Mouse (Mus musculus) neural tube, embryonic 13.5 days (tissue): ENCODE data around the gene Rag1. TPM values are rescaled to one million over a fixed set of nuclear protein-coding genes. Genes with fewer than 3 reads are reported as not detected.

ENCODE experiments used
- ATAC-seq: fragments of 200-750 bp; cut with Nextera tagmentation; 2 replicates; pipeline ENCODE4 v1.8.0; 2017; ENCODE audit warnings: low read depth, mild to moderate bottlenecking, moderate TSS enrichment, moderate library complexity
- H3K27ac ChIP-seq: fragments of 300-500 bp; sonication (generic); replicated peaks from 2 replicates; pipeline ENCODE4 v1.5.1; 2015; ENCODE audit warnings: moderate library complexity, mild to moderate bottlenecking, inconsistent platforms
- H3K27me3 ChIP-seq: fragments of 300-500 bp; sonication (generic); 2 replicates; pipeline ENCODE4 v1.6.1; 2015; ENCODE audit warnings: mild to moderate bottlenecking, inconsistent platforms
- H3K36me3 ChIP-seq: fragments of 300-500 bp; sonication (generic); 2 replicates; pipeline ENCODE4 v1.6.1; 2015; ENCODE audit warnings: mild to moderate bottlenecking, inconsistent platforms
- H3K4me1 ChIP-seq: fragments of 300-500 bp; sonication (generic); replicated peaks from 2 replicates; pipeline ENCODE4 v1.6.1; 2015; ENCODE audit warnings: inconsistent platforms
- H3K4me2 ChIP-seq: fragments of 300-500 bp; sonication (generic); 2 replicates; pipeline ENCODE4 v1.6.1; 2015; ENCODE audit warnings: inconsistent platforms, mild to moderate bottlenecking, moderate library complexity
- H3K4me3 ChIP-seq: fragments of 300-500 bp; sonication (generic); 2 replicates; pipeline ENCODE4 v1.5.1; 2015; ENCODE audit warnings: mild to moderate bottlenecking, inconsistent platforms
- H3K9ac ChIP-seq: fragments of 300-500 bp; sonication (generic); 2 replicates; pipeline ENCODE4 v1.6.1; 2015; ENCODE audit warnings: moderate library complexity, mild to moderate bottlenecking, inconsistent platforms
- H3K9me3 ChIP-seq: fragments of 300-500 bp; sonication (generic); 2 replicates; pipeline ENCODE4 v1.6.1; 2016; ENCODE audit warnings: inconsistent platforms
- WGBS: fragments of 180-500 bp; shearing (Covaris S2); methylation state at CpG from one replicate; pipeline ENCODE4 v1.1.7; 2015; 5-methylcytosine and 5-hydroxymethylcytosine counted together
- polyA plus RNA-seq: library from polyadenylated mRNA; unstranded; fragments of >200 nt; fragmentation: Nextera tagmentation; extraction: Ambion mirVana; gene quantifications from 2 replicates; pipeline ENCODE4 v1.2.1, GENCODE M21; 2015

Rag1 gene
- polyA plus RNA-seq, 1 experiment from 2014 or later = 0.04 TPM

- Histone ChIP-seq H3K27ac (peak overlapping the region; percentile 94), H3K9ac (peak overlapping the region; percentile 75), H3K4me1 (peaks cover 40% of the 10 kb centered on the region), H3K4me3 (peak overlapping the region; percentile 63), H3K9me3 (no peaks in the 10 kb centered on the region), H3K36me3 (no peaks in the 10 kb centered on the region), H3K27me3 (no peaks in the 10 kb centered on the region), H3K4me2 (peak overlapping the region; percentile 69)
- ATAC-seq = peak; percentile 99
- 1% methylated on average over 31 of the region's 31 CpGs for WGBS
These were observed 20.7 kb downstream of the Rag1 start for GRCm38 (mm10) chr2:101628297-101629236.

- H3K27ac ChIP-seq = no peak overlapping the region
- H3K4me1 ChIP-seq = peaks cover 47% of the 10 kb centered on the region
- no peak overlapping the region; the same call in 1 of the 2 replicates for H3K9ac ChIP-seq
- H3K4me2 ChIP-seq = peak overlapping the region; percentile 69
- no peak overlapping the region for H3K4me3 ChIP-seq
- H3K9me3 ChIP-seq = no peaks in the 10 kb centered on the region
- H3K36me3 ChIP-seq = no peaks in the 10 kb centered on the region
- H3K27me3 ChIP-seq = no peaks in the 10 kb centered on the region
- ATAC-seq = no peak
These were observed 22.1 kb downstream of the Rag1 start for GRCm38 (mm10) chr2:101627227-101627626.

- 51% methylated on average over 4 of the region's 4 CpGs for WGBS
- H3K4me1 ChIP-seq = peaks cover 48% of the 10 kb centered on the region
These were observed 24.8 kb downstream of the Rag1 start, which contains the start of gene Rag2 for GRCm38 (mm10) chr2:101624526-101624925. Gene Rag2, plus strand, starts transcription at chr2:101624718.

GRCm38 (mm10) chr2:101624011-101624410, 25.3 kb downstream of the Rag1 start:
- H3K27me3 ChIP-seq = no peaks in the 10 kb centered on the region
- no peaks in the 10 kb centered on the region for H3K36me3 ChIP-seq
- no peaks in the 10 kb centered on the region for H3K9me3 ChIP-seq
- no peak overlapping the region for H3K27ac ChIP-seq
- H3K4me3 ChIP-seq = no peak overlapping the region
- peaks cover 44% of the 10 kb centered on the region for H3K4me1 ChIP-seq
- no peak overlapping the region for H3K9ac ChIP-seq
- 25% methylated on average over 2 of the region's 2 CpGs for WGBS
- H3K4me2 ChIP-seq = no peak overlapping the region
- no peak for ATAC-seq

More at GRCm38 (mm10) chr2:101624526-101624925, 24.8 kb downstream of the Rag1 start, which contains the start of gene Rag2:
- H3K36me3 ChIP-seq = no peaks in the 10 kb centered on the region
- no peak within 1 kb of the TSS for H3K4me2 ChIP-seq
- H3K27ac ChIP-seq = no peak within 1 kb of the TSS
- H3K4me3 ChIP-seq = no peak within 1 kb of the TSS
- H3K9me3 ChIP-seq = no peaks in the 10 kb centered on the region
- no peak within 1 kb of the TSS for H3K9ac ChIP-seq
- no peak for ATAC-seq
- no peaks in the 10 kb centered on the region for H3K27me3 ChIP-seq

GRCm38 (mm10) chr2:101623042-101623441, 26.3 kb downstream of the Rag1 start:
- Histone ChIP-seq H3K4me1 (peaks cover 45% of the 10 kb centered on the region), H3K27ac (no peak overlapping the region), H3K36me3 (no peaks in the 10 kb centered on the region), H3K9me3 (no peaks in the 10 kb centered on the region), H3K27me3 (no peaks in the 10 kb centered on the region), H3K4me3 (no peak overlapping the region), H3K4me2 (no peak overlapping the region), H3K9ac (no peak overlapping the region)
- WGBS = 26% methylated on average over 2 of the region's 2 CpGs
- no peak for ATAC-seq

- Histone ChIP-seq H3K4me1 (peaks cover 44% of the 10 kb centered on the region), H3K4me2 (no peak overlapping the region), H3K27ac (no peak overlapping the region), H3K36me3 (no peaks in the 10 kb centered on the region), H3K9me3 (no peaks in the 10 kb centered on the region), H3K9ac (no peak overlapping the region), H3K4me3 (no peak overlapping the region), H3K27me3 (no peaks in the 10 kb centered on the region)
- 62% methylated on average over 7 of the region's 7 CpGs for WGBS
- ATAC-seq = no peak
These were observed 27.7 kb downstream of the Rag1 start for GRCm38 (mm10) chr2:101621611-101622010.

GRCm38 (mm10) chr2:101620899-101621298, 28.4 kb downstream of the Rag1 start:
- H3K9ac ChIP-seq = no peak overlapping the region
- H3K4me1 ChIP-seq = peaks cover 41% of the 10 kb centered on the region
- no peaks in the 10 kb centered on the region for H3K27me3 ChIP-seq
- 79% methylated on average over 3 of the region's 3 CpGs for WGBS
- H3K27ac ChIP-seq = no peak overlapping the region
- no peaks in the 10 kb centered on the region for H3K9me3 ChIP-seq
- H3K4me3 ChIP-seq = no peak overlapping the region
- no peak overlapping the region for H3K4me2 ChIP-seq
- ATAC-seq = no peak
- H3K36me3 ChIP-seq = no peaks in the 10 kb centered on the region

- Histone ChIP-seq H3K9me3 (no peaks in the 10 kb centered on the region), H3K9ac (no peak overlapping the region), H3K4me1 (peaks cover 33% of the 10 kb centered on the region), H3K27ac (no peak overlapping the region), H3K36me3 (no peaks in the 10 kb centered on the region), H3K27me3 (no peaks in the 10 kb centered on the region), H3K4me3 (no peak overlapping the region), H3K4me2 (no peak overlapping the region)
- 74% methylated on average over 4 of the region's 4 CpGs for WGBS
- ATAC-seq = no peak
These were observed 30.9 kb downstream of the Rag1 start for GRCm38 (mm10) chr2:101618373-101618772.

GRCm38 (mm10) chr2:101615464-101616305, 33.6 kb downstream of the Rag1 start:
- peak; percentile 15; the same call in 1 of the 2 replicates for ATAC-seq
- no peak overlapping the region for H3K4me3 ChIP-seq
- WGBS = 78% methylated on average over 10 of the region's 10 CpGs
- H3K9ac ChIP-seq = no peak overlapping the region
- no peak overlapping the region for H3K4me2 ChIP-seq
- no peaks in the 10 kb centered on the region for H3K27me3 ChIP-seq
- no peaks in the 10 kb centered on the region for H3K36me3 ChIP-seq
- no peak overlapping the region for H3K27ac ChIP-seq
- peaks cover 25% of the 10 kb centered on the region; the same call in 1 of the 2 replicates for H3K4me1 ChIP-seq
- H3K9me3 ChIP-seq = no peaks in the 10 kb centered on the region

GRCm38 (mm10) chr2:101610861-101611260, 38.4 kb downstream of the Rag1 start:
- 93% methylated on average over 3 of the region's 3 CpGs for WGBS
- no peak overlapping the region for H3K27ac ChIP-seq
- no peak overlapping the region for H3K4me2 ChIP-seq
- no peaks in the 10 kb centered on the region for H3K27me3 ChIP-seq
- H3K36me3 ChIP-seq = 0 out of 2 replicates have a peak, but pooled peaks cover 4% of the 10 kb centered on the region
- H3K9ac ChIP-seq = no peak overlapping the region
- H3K4me1 ChIP-seq = peaks cover 13% of the 10 kb centered on the region
- H3K9me3 ChIP-seq = no peaks in the 10 kb centered on the region
- no peak for ATAC-seq
- no peak overlapping the region for H3K4me3 ChIP-seq

- Histone ChIP-seq H3K9ac (no peak overlapping the region), H3K27ac (no peak overlapping the region), H3K36me3 (0 out of 2 replicates have a peak, but pooled peaks cover 4% of the 10 kb centered on the region), H3K4me3 (no peak overlapping the region), H3K4me2 (no peak overlapping the region), H3K4me1 (peaks cover 5% of the 10 kb centered on the region), H3K27me3 (no peaks in the 10 kb centered on the region), H3K9me3 (no peaks in the 10 kb centered on the region)
- 40% methylated on average over 7 of the region's 7 CpGs for WGBS
- peak; percentile 87 for ATAC-seq
These were observed 40.9 kb downstream of the Rag1 start for GRCm38 (mm10) chr2:101608232-101608894.
